Mouse (Mus musculus): Measurements from ENCODE around the gene Gdpgp1. TPM values are rescaled to one million over a fixed set of nuclear protein-coding genes. Genes with fewer than 3 reads are reported as not detected.

The Gdpgp1 gene
- total and polyA plus RNA-seq, 3 experiments, result 4.0 to 4.6 TPM; not detected in 1

DNA sequence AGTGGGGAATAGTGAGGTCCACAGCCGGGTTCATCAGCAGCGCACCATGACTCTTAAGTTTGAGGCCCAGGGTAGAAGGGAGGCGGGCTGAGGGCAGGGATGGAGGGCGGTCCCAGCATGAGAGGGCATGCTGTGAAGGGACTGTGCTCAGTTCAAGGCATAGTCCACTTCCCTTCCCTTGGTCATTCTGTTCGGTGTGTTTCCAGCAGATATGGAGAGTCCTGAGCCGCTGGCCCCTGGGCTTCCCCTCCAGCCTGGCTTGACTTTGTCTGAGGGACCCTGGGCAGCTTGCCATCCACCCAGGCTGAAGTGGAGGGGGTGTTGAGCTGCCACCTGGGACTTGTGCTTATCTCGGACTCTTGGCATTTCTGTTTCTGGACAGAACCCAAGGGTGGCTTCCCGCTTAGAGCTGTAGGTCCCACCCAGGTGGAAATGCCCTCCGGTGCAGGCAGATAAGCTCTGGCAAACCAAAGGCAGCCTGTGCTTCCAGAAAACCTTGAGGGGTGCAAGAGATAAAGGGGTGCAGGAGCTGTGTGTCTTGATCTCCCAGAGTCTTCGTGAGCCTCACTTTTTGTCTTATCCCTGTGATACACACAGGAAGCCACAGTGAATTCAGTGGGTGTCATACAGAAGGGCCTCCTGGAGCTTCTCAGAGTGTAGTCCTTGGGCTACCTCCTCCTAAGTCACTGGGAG, 23.8 kb upstream of the Gdpgp1 start (continued):
- TF ChIP-seq ZC3H11A (IDR thresholded peaks at IDR 0.05; ENCODE audit: low read depth, low read length), result no peak
- TF ChIP-seq ZKSCAN1 (IDR thresholded peaks at IDR 0.05; ENCODE audit: low read depth, low read length), result no peak
- 0 out of 2 replicates have a peak, but pooled peaks have one; percentile 22 for TF ChIP-seq BHLHE40 (IDR thresholded peaks at IDR 0.05; ENCODE audit: borderline replicate concordance, low read depth, low read length)
- TF ChIP-seq MEF2A (IDR thresholded peaks at IDR 0.05; ENCODE audit: extremely low read depth, insufficient replicate concordance, low read depth, low read length, poor library complexity, severe bottlenecking), result no peak
- peak; percentile 99 for TF ChIP-seq TCF12 (IDR thresholded peaks at IDR 0.05; ENCODE audit: low read depth, low read length)
- no peak for TF ChIP-seq CTCF (IDR thresholded peaks at IDR 0.05 in 2 of 3, conservative IDR thresholded peaks at IDR 0.05 in 1 of 3; ENCODE audit: control insufficient read depth in 1 of 3, insufficient read depth in 1 of 3, low read depth in 2 of 3, low read length in 3 of 3, poor library complexity in 1 of 3, severe bottlenecking in 1 of 3)
- no peak for TF ChIP-seq HCFC1 (IDR thresholded peaks at IDR 0.05; ENCODE audit: low read depth, low read length)
- no peak; the same call in 1 of the 2 replicates for TF ChIP-seq MXI1 (IDR thresholded peaks at IDR 0.05; ENCODE audit: low read depth, low read length)
- no peak for TF ChIP-seq ELF1 (IDR thresholded peaks at IDR 0.05; ENCODE audit: low read depth, low read length)
- no peak; the same call in 1 of the 2 replicates for TF ChIP-seq KAT2A (conservative IDR thresholded peaks at IDR 0.05; ENCODE audit: low read depth, low read length)
- no peak for TF ChIP-seq POLR2AphosphoS2 (IDR thresholded peaks at IDR 0.05; ENCODE audit: low read length)
- TF ChIP-seq POLR2AphosphoS5 (IDR thresholded peaks at IDR 0.05; ENCODE audit: borderline replicate concordance, low read depth, low read length), result no peak
- peak; percentile 11; the same call in 1 of the 2 replicates for TF ChIP-seq CHD2 (IDR thresholded peaks at IDR 0.05; ENCODE audit: low read length)
- 0 out of 2 replicates have a peak, but pooled peaks have one; percentile 77 for TF ChIP-seq MYC (IDR thresholded peaks at IDR 0.05; ENCODE audit: low read depth, low read length)
- peak; percentile 95 to 99 for TF ChIP-seq EP300 (IDR thresholded peaks at IDR 0.05; ENCODE audit: low read depth in 1 of 2, low read length in 2 of 2)
- no peak for TF ChIP-seq E2F4 (IDR thresholded peaks at IDR 0.05; ENCODE audit: borderline replicate concordance, low read depth, low read length)
- TF ChIP-seq GATA1 (IDR thresholded peaks at IDR 0.05; ENCODE audit: low read depth, low read length), result peak; percentile 99
- peak; percentile 25; the same call in 1 of the 2 replicates for TF ChIP-seq MAFK (IDR thresholded peaks at IDR 0.05; ENCODE audit: borderline replicate concordance, low read depth, low read length)
- TF ChIP-seq CHD1 (IDR thresholded peaks at IDR 0.05; ENCODE audit: low read depth, low read length), result no peak
- TF ChIP-seq MYB (IDR thresholded peaks at IDR 0.05; ENCODE audit: low read depth, low read length), result no peak; the same call in none of the 2 replicates
- no peak for TF ChIP-seq USF1 (IDR thresholded peaks at IDR 0.05; ENCODE audit: low read depth, low read length)
- TF ChIP-seq ZNF384 (IDR thresholded peaks at IDR 0.05; ENCODE audit: low read depth, low read length), result no peak

DNA sequence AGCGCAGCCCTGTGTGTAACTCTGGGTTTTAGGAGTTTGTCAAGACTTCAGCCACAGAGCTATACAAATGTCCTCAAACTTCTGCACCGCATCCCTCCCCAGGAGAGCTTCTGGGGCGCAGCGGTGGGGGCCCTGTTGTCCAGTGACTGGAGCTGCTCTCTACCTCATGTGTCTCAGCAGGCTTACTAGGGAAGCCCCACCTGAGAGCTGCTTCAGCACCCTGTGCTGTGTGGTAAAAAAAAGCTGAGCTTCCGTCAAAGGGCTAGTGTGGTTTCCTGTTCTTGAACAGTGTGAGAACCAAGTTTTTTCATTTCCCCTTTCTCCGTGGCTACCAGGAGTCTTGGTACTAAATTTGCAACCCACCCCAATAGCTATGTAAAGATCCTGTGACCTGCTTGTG, 23.0 kb upstream of the Gdpgp1 start:
- peaks cover 1 to 49% of the 10 kb centered on the region in 2 experiments; a peak in 3 of 4 replicates for H3K36me3 ChIP-seq (ENCODE audit: control insufficient read depth in 1 of 2, insufficient read depth in 2 of 2, low read length in 2 of 2)
- H3K9ac ChIP-seq (ENCODE audit: control insufficient read depth, low read depth, low read length, poor library complexity, severe bottlenecking), result peak overlapping the region; percentile 75
- no peaks in the 10 kb centered on the region for H3K9me3 ChIP-seq (replicated peaks; ENCODE audit: insufficient read depth, low read length)
- peak overlapping the region; percentile 100 for H3K27ac ChIP-seq (ENCODE audit: control insufficient read depth, low read depth, low read length)
- peaks cover 23 to 60% of the 10 kb centered on the region in 2 experiments for H3K4me1 ChIP-seq (ENCODE audit: control insufficient read depth in 1 of 2, insufficient read depth in 2 of 2, low read length in 2 of 2)
- DNase-seq (ENCODE audit: low read depth, low spot score), result peak; percentile 90
- H3K4me3 ChIP-seq (ENCODE audit: control insufficient read depth in 1 of 2, insufficient read depth in 1 of 2, low read depth in 2 of 2, low read length in 2 of 2), result peak overlapping the region; percentile 40 to 42
- H3K79me2 ChIP-seq (ENCODE audit: control insufficient read depth, insufficient read depth, low read length, poor library complexity), result peaks cover 48% of the 10 kb centered on the region
- H3K27me3 ChIP-seq (ENCODE audit: control insufficient read depth in 1 of 2, insufficient read depth in 2 of 2, low read length in 2 of 2), result no peaks in the 10 kb centered on the region
- TF ChIP-seq ETS1 (IDR thresholded peaks at IDR 0.05; ENCODE audit: low read depth, low read length), result peak; percentile 82
- peak; percentile 69 for TF ChIP-seq HCFC1 (IDR thresholded peaks at IDR 0.05; ENCODE audit: low read depth, low read length)
- peak; percentile 58 for TF ChIP-seq NELFE (IDR thresholded peaks at IDR 0.05; ENCODE audit: low read depth, low read length)
- TF ChIP-seq CTCF (IDR thresholded peaks at IDR 0.05 in 2 of 3, conservative IDR thresholded peaks at IDR 0.05 in 1 of 3; ENCODE audit: control insufficient read depth in 1 of 3, insufficient read depth in 1 of 3, low read depth in 2 of 3, low read length in 3 of 3, poor library complexity in 1 of 3, severe bottlenecking in 1 of 3), result no peak
- 0 out of 2 replicates have a peak, but pooled peaks have one; percentile 57 for TF ChIP-seq MAZ (IDR thresholded peaks at IDR 0.05; ENCODE audit: low read depth, low read length)
- no peak for TF ChIP-seq SMC3 (IDR thresholded peaks at IDR 0.05; ENCODE audit: low read depth, low read length)
- peak; percentile 74 to 79 for TF ChIP-seq EP300 (IDR thresholded peaks at IDR 0.05; ENCODE audit: low read depth in 1 of 2, low read length in 2 of 2)
- TF ChIP-seq E2F4 (IDR thresholded peaks at IDR 0.05; ENCODE audit: borderline replicate concordance, low read depth, low read length), result no peak
- TF ChIP-seq CHD2 (IDR thresholded peaks at IDR 0.05; ENCODE audit: low read length), result 0 out of 2 replicates have a peak, but pooled peaks have one; percentile 13
- peak; percentile 62 for TF ChIP-seq TCF12 (IDR thresholded peaks at IDR 0.05; ENCODE audit: low read depth, low read length)
- no peak for TF ChIP-seq KAT2A (conservative IDR thresholded peaks at IDR 0.05; ENCODE audit: low read depth, low read length)
- TF ChIP-seq TBP (IDR thresholded peaks at IDR 0.05; ENCODE audit: low read depth, low read length), result peak; percentile 68
- TF ChIP-seq CHD1 (IDR thresholded peaks at IDR 0.05; ENCODE audit: low read depth, low read length), result 0 out of 2 replicates have a peak, but pooled peaks have one; percentile 70
- TF ChIP-seq SIN3A (IDR thresholded peaks at IDR 0.05; ENCODE audit: low read length), result no peak; the same call in 1 of the 2 replicates
- TF ChIP-seq ZMIZ1 (IDR thresholded peaks at IDR 0.05; ENCODE audit: low read depth, low read length), result peak; percentile 50; the same call in 1 of the 2 replicates
- TF ChIP-seq MYC (IDR thresholded peaks at IDR 0.05; ENCODE audit: low read depth, low read length), result peak; percentile 90
- TF ChIP-seq RAD21 (IDR thresholded peaks at IDR 0.05; ENCODE audit: low read depth, low read length), result no peak; the same call in 1 of the 2 replicates
- TF ChIP-seq USF1 (IDR thresholded peaks at IDR 0.05; ENCODE audit: low read depth, low read length), result no peak
- TF ChIP-seq POLR2A (IDR thresholded peaks at IDR 0.05; ENCODE audit: control insufficient read depth in 1 of 2, insufficient read depth in 1 of 2, low read depth in 1 of 2, low read length in 2 of 2, poor library complexity in 1 of 2), result peak in 1 of 2 experiments; percentile 45; a peak in 1 of 4 replicates

Data from MEL (cell line).